Mouse (Mus musculus) left cerebral cortex, adult 18-20 months (tissue): ENCODE measurements around the gene 5730522E02Rik. TPM values are rescaled to one million over a fixed set of nuclear protein-coding genes. Genes with fewer than 3 reads are reported as not detected.

Experiments
- microRNA-seq, 2 experiments: library from miRNA; unstranded; fragments of <30 nt; microRNA quantifications; one replicate each; pipeline ENCODE4 v1.2.0; 2021
- total RNA-seq, 2 experiments: library from RNA; stranded (reverse); gene quantifications; 2 replicates each; pipeline ENCODE4 v1.2.3; 2021

5730522E02Rik gene
- total RNA-seq, 2 experiments from 2014 or later, result 10.6 to 12.3 TPM

Small RNA genes lying within 50 kb of the gene (microRNA-seq; reads per million reads assigned to microRNA genes)
- 0 reads per million in 2 experiments for gene Mir6372

Other genes starting within 250 kb of the 5730522E02Rik start
- gene Fancl, start 175.4 kb upstream of the 5730522E02Rik start, total RNA-seq, result 1 to 10 TPM; 6.9 to 8.5 TPM